Mouse (Mus musculus): ENCODE measurements at regions not wholly inside any gene's neighbourhood (a gene's known extent, or its start where the extent isn't known, plus 50 kb on each side); places are given as distances from the start of the nearest gene placed in this dataset.

- Histone ChIP-seq H3K4me2 (replicated peaks; ENCODE audit: low read depth) (no peak overlapping the region), H3K4me3 (ENCODE audit: low read depth, low read length) (no peak overlapping the region), H3K4me1 (replicated peaks; ENCODE audit: control insufficient read depth, insufficient read depth, low read length) (no peaks in the 10 kb centered on the region), H3K9ac (ENCODE audit: low read depth, low read length) (no peak overlapping the region), H3K27ac (ENCODE audit: low read depth, low read length) (no peak overlapping the region), H3K36me3 (ENCODE audit: control insufficient read depth, insufficient read depth) (no peaks in the 10 kb centered on the region), H3K27me3 (replicated peaks; ENCODE audit: control insufficient read depth, insufficient read depth, low read length) (no peaks in the 10 kb centered on the region), H3K9me3 (ENCODE audit: control insufficient read depth) (no peaks in the 10 kb centered on the region)
- TF ChIP-seq CTCF (IDR thresholded peaks at IDR 0.05; ENCODE audit: low read depth), result no peak
- ATAC-seq, result no peak
- 69% methylated on average over 21 of the region's 21 CpGs for WGBS
Measured at GRCm38 (mm10) chr4:142517478-142518455, 278.6 kb upstream of the Kazn start.

DNA sequence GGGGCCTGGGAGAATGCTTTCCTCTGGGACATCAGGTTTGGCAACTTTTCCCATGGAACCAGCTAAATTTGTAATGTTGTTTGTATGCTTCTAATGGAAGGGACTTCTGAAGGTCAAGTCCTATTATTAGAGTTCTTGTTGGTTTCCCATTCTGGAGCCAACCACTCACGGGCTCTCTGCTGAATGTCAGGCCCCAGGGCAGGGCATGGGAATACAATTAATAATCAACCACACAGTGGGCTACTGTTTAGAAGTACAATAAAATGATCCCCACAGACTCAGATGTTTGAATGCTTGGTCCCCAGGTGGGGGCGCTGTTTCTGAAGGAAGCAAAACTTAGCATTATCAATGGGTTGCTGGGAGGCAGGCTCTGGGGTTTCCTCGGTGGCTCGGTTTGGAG is 275.6 kb upstream of the Kazn start:
- no peak overlapping the region for H3K4me3 ChIP-seq (ENCODE audit: low read depth, low read length)
- 96% methylated on average over 4 of the region's 4 CpGs for WGBS
- TF ChIP-seq CTCF (IDR thresholded peaks at IDR 0.05; ENCODE audit: low read depth), result no peak
- H3K27me3 ChIP-seq (replicated peaks; ENCODE audit: control insufficient read depth, insufficient read depth, low read length), result no peaks in the 10 kb centered on the region
- H3K9me3 ChIP-seq (ENCODE audit: control insufficient read depth), result no peaks in the 10 kb centered on the region
- no peak overlapping the region for H3K9ac ChIP-seq (ENCODE audit: low read depth, low read length)
- no peaks in the 10 kb centered on the region for H3K4me1 ChIP-seq (replicated peaks; ENCODE audit: control insufficient read depth, insufficient read depth, low read length)
- H3K27ac ChIP-seq (ENCODE audit: low read depth, low read length), result no peak overlapping the region
- no peaks in the 10 kb centered on the region for H3K36me3 ChIP-seq (ENCODE audit: control insufficient read depth, insufficient read depth)
- no peak overlapping the region for H3K4me2 ChIP-seq (replicated peaks; ENCODE audit: low read depth)
- ATAC-seq, result no peak

GRCm38 (mm10) chr4:142509386-142509785 is 270.2 kb upstream of the Kazn start:
- no peak overlapping the region for H3K4me3 ChIP-seq (ENCODE audit: low read depth, low read length)
- no peaks in the 10 kb centered on the region for H3K27me3 ChIP-seq (replicated peaks; ENCODE audit: control insufficient read depth, insufficient read depth, low read length)
- 87% methylated on average over 2 of the region's 2 CpGs for WGBS
- ATAC-seq, result no peak
- no peak overlapping the region for H3K27ac ChIP-seq (ENCODE audit: low read depth, low read length)
- H3K4me1 ChIP-seq (replicated peaks; ENCODE audit: control insufficient read depth, insufficient read depth, low read length), result no peaks in the 10 kb centered on the region
- no peak overlapping the region for H3K4me2 ChIP-seq (replicated peaks; ENCODE audit: low read depth)
- H3K9me3 ChIP-seq (ENCODE audit: control insufficient read depth), result no peaks in the 10 kb centered on the region
- no peak overlapping the region for H3K9ac ChIP-seq (ENCODE audit: low read depth, low read length)
- no peak for TF ChIP-seq CTCF (IDR thresholded peaks at IDR 0.05; ENCODE audit: low read depth)
- no peaks in the 10 kb centered on the region for H3K36me3 ChIP-seq (ENCODE audit: control insufficient read depth, insufficient read depth)

DNA sequence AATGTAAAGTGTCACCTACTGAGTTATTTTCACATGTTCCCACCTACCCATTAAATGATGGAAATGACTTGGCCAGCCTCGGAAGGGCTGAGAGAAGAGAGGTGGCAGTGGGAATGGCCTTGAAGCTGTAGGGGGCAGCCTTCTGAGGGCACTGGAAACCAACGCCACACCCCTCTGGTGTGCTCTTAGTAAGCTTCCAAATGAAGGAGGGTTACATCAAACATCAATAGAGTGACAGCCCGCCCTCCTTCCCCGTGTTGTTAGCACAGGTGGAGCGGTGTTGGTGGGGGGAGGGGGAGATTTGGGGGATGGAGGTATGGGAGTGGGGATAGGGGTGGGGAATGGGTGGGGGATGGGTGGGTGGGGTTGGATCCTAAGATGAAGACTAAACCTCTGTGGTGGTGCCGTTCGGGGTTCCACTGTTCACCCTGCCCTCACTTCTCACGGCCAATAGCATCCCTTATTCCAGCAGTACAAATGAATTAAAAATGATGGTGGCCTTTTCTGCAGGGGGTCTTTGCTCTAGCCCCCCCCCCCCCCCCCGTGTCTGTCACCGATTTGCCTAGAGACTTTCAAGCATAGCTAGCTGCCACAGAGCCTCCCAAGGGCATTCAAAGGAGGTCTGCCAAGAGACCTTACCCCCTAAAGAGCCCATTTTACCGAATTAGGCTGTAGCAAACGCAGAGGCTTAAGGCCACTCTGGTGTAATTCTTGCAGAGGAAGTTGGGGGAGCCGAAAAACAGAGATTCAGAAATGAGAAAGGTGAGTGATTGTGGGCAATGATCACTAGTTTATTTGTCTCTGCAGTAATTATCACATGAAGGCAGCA is 267.4 kb upstream of the Kazn start:
- Histone ChIP-seq H3K4me2 (replicated peaks; ENCODE audit: low read depth) (no peak overlapping the region), H3K4me3 (ENCODE audit: low read depth, low read length) (no peak overlapping the region), H3K36me3 (ENCODE audit: control insufficient read depth, insufficient read depth) (no peaks in the 10 kb centered on the region), H3K9ac (ENCODE audit: low read depth, low read length) (no peak overlapping the region), H3K4me1 (replicated peaks; ENCODE audit: control insufficient read depth, insufficient read depth, low read length) (no peaks in the 10 kb centered on the region), H3K27ac (ENCODE audit: low read depth, low read length) (no peak overlapping the region), H3K9me3 (ENCODE audit: control insufficient read depth) (no peaks in the 10 kb centered on the region), H3K27me3 (replicated peaks; ENCODE audit: control insufficient read depth, insufficient read depth, low read length) (no peaks in the 10 kb centered on the region)
- WGBS, result 25% methylated on average over 12 of the region's 13 CpGs
- no peak for TF ChIP-seq CTCF (IDR thresholded peaks at IDR 0.05; ENCODE audit: low read depth)
- no peak for ATAC-seq

GRCm38 (mm10) chr4:142503761-142504160 is 264.6 kb upstream of the Kazn start:
- WGBS, result 91% methylated on average over 15 of the region's 15 CpGs
- Histone ChIP-seq H3K36me3 (ENCODE audit: control insufficient read depth, insufficient read depth) (no peaks in the 10 kb centered on the region), H3K9ac (ENCODE audit: low read depth, low read length) (no peak overlapping the region), H3K4me2 (replicated peaks; ENCODE audit: low read depth) (no peak overlapping the region), H3K27ac (ENCODE audit: low read depth, low read length) (no peak overlapping the region), H3K4me3 (ENCODE audit: low read depth, low read length) (no peak overlapping the region), H3K9me3 (ENCODE audit: control insufficient read depth) (no peaks in the 10 kb centered on the region), H3K27me3 (replicated peaks; ENCODE audit: control insufficient read depth, insufficient read depth, low read length) (no peaks in the 10 kb centered on the region), H3K4me1 (replicated peaks; ENCODE audit: control insufficient read depth, insufficient read depth, low read length) (no peaks in the 10 kb centered on the region)
- no peak for TF ChIP-seq CTCF (IDR thresholded peaks at IDR 0.05; ENCODE audit: low read depth)
- no peak for ATAC-seq

DNA sequence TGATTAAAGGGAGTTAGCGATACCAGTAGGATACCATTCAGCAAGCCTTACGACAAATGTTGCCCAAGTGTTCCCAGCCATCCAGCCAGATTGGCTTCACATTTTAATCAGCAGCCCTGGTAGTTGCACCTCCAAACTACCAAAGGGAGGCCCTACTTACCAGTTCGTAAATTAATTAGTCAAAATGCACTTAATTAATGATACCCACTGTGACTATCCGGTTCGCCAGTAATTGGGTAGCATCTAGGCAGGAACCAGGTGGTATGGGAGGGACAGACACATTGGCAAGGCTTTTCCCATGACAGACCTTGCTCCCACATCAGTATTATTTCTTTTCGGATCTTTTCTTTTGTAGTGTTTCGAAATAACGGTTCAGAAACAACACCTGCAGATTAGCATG is 262.0 kb upstream of the Kazn start:
- 83% methylated on average over 8 of the region's 8 CpGs for WGBS
- H3K4me3 ChIP-seq (ENCODE audit: low read depth, low read length), result no peak overlapping the region
- no peak overlapping the region for H3K4me2 ChIP-seq (replicated peaks; ENCODE audit: low read depth)
- no peaks in the 10 kb centered on the region for H3K27me3 ChIP-seq (replicated peaks; ENCODE audit: control insufficient read depth, insufficient read depth, low read length)
- no peaks in the 10 kb centered on the region for H3K4me1 ChIP-seq (replicated peaks; ENCODE audit: control insufficient read depth, insufficient read depth, low read length)
- no peaks in the 10 kb centered on the region for H3K36me3 ChIP-seq (ENCODE audit: control insufficient read depth, insufficient read depth)
- H3K9ac ChIP-seq (ENCODE audit: low read depth, low read length), result no peak overlapping the region
- no peak for ATAC-seq
- no peak overlapping the region for H3K27ac ChIP-seq (ENCODE audit: low read depth, low read length)
- TF ChIP-seq CTCF (IDR thresholded peaks at IDR 0.05; ENCODE audit: low read depth), result no peak
- no peaks in the 10 kb centered on the region for H3K9me3 ChIP-seq (ENCODE audit: control insufficient read depth)
